Mouse (Mus musculus): Measurements from ENCODE around the gene Actn2. TPM values are rescaled to one million over a fixed set of nuclear protein-coding genes. Genes with fewer than 3 reads are reported as not detected.

Actn2 gene
- polyA plus RNA-seq (2012; rRNA removed) (132 and 141 TPM in 2 replicates), polyA plus RNA-seq (2014; fragmentation: Nextera tagmentation; extraction: Ambion mirVana) (153 and 219 TPM in 2 replicates)

- 1% methylated on average over 25 of the region's 43 CpGs for WGBS
- Histone ChIP-seq H3K9ac (ENCODE audit: low read depth, low read length, severe bottlenecking) (peak within 1 kb of the TSS; percentile 56), H3K4me1 (ENCODE audit: control insufficient read depth, insufficient read depth, low read length) (peaks cover 6% of the 10 kb centered on the region; the same call in 1 of the 2 replicates), H3K27ac (replicated peaks; ENCODE audit: low read depth, low read length) (no peak within 1 kb of the TSS), H3K4me3 (replicated peaks; ENCODE audit: low read length) (peak within 1 kb of the TSS; percentile 36), H3K9me3 (ENCODE audit: control insufficient read depth, low read length) (no peaks in the 10 kb centered on the region), H3K4me2 (replicated peaks; ENCODE audit: low read depth, low read length, severe bottlenecking) (peak within 1 kb of the TSS; percentile 67), H3K36me3 (ENCODE audit: control insufficient read depth, insufficient read depth, low read length) (no peaks in the 10 kb centered on the region), H3K27me3 (ENCODE audit: control insufficient read depth, insufficient read depth, low read length) (no peaks in the 10 kb centered on the region)
- ATAC-seq (ENCODE audit: low FRiP score, low read depth), result peak; percentile 97
- no peak for TF ChIP-seq POLR2A (IDR thresholded peaks at IDR 0.05; ENCODE audit: borderline replicate concordance, extremely low read depth, insufficient read depth, insufficient read length)
- DNase-seq (ENCODE audit: low spot score), result peak; percentile 84
Measured at GRCm38 (mm10) chr13:12340183-12340975, at the start of gene Actn2. Gene Actn2 (minus strand): TSS chr13:12340760.

GRCm38 (mm10) chr13:12386286-12386685 is 45.7 kb upstream of the Actn2 start:
- Histone ChIP-seq H3K36me3 (ENCODE audit: control insufficient read depth, insufficient read depth, low read length) (no peaks in the 10 kb centered on the region), H3K9ac (ENCODE audit: low read depth, low read length, severe bottlenecking) (no peak overlapping the region), H3K9me3 (ENCODE audit: control insufficient read depth, low read length) (no peaks in the 10 kb centered on the region), H3K27ac (replicated peaks; ENCODE audit: low read depth, low read length) (no peak overlapping the region), H3K4me3 (replicated peaks; ENCODE audit: low read length) (no peak overlapping the region), H3K27me3 (ENCODE audit: control insufficient read depth, insufficient read depth, low read length) (no peaks in the 10 kb centered on the region), H3K4me1 (ENCODE audit: control insufficient read depth, insufficient read depth, low read length) (no peaks in the 10 kb centered on the region), H3K4me2 (replicated peaks; ENCODE audit: low read depth, low read length, severe bottlenecking) (no peak overlapping the region)
- ATAC-seq (ENCODE audit: low FRiP score, low read depth) (no peak), DNase-seq (ENCODE audit: low spot score) (peak; percentile 79)
- TF ChIP-seq POLR2A (IDR thresholded peaks at IDR 0.05; ENCODE audit: borderline replicate concordance, extremely low read depth, insufficient read depth, insufficient read length), result no peak

DNA sequence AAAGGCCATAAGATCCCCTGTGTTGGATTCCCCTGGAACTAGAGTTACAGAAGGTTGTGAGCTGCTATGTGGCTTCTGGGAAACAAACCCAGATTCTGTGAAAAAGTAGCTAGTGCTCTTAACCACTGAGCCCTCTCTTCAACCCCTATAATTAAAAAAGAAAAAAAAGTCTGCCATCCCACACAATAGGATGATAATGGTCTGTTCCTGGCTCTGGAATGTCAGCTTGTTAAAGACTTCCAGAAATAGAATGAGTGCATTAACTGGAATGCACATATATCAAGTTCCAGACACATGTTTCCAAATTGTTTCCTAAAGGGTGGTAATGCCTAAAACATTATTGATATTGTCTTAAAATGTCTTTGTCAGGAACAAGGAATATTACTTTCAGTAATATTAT is 44.2 kb upstream of the Actn2 start:
- DNase-seq (ENCODE audit: low spot score) (peak; percentile 30), ATAC-seq (ENCODE audit: low FRiP score, low read depth) (peak; percentile 55; the same call in 1 of the 2 replicates)
- no peak for TF ChIP-seq POLR2A (IDR thresholded peaks at IDR 0.05; ENCODE audit: borderline replicate concordance, extremely low read depth, insufficient read depth, insufficient read length)
- Histone ChIP-seq H3K36me3 (ENCODE audit: control insufficient read depth, insufficient read depth, low read length) (no peaks in the 10 kb centered on the region), H3K27ac (replicated peaks; ENCODE audit: low read depth, low read length) (no peak overlapping the region), H3K4me2 (replicated peaks; ENCODE audit: low read depth, low read length, severe bottlenecking) (no peak overlapping the region), H3K27me3 (ENCODE audit: control insufficient read depth, insufficient read depth, low read length) (no peaks in the 10 kb centered on the region), H3K9ac (ENCODE audit: low read depth, low read length, severe bottlenecking) (no peak overlapping the region), H3K4me1 (ENCODE audit: control insufficient read depth, insufficient read depth, low read length) (no peaks in the 10 kb centered on the region), H3K4me3 (replicated peaks; ENCODE audit: low read length) (no peak overlapping the region), H3K9me3 (ENCODE audit: control insufficient read depth, low read length) (no peaks in the 10 kb centered on the region)

DNA sequence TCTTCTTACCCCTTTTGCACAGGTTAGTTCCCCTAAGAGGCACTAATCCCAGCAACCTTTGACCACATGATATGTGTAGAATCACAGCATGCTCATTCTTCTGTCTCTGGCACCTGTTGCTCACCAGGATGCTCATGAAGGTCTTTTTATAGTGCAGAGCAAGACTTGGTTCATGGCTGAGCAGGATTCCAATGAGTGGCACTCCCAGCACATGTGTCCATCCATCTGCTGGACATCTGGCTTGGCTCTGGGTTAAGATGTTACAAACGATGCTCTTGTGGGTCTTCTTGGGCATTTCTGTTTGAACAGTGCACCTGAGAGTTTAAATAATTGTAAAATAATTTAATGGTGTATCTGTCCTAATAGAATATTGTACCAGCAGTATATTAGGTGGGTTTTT is 36.2 kb upstream of the Actn2 start:
- Histone ChIP-seq H3K27ac (replicated peaks; ENCODE audit: low read depth, low read length) (no peak overlapping the region), H3K4me3 (replicated peaks; ENCODE audit: low read length) (no peak overlapping the region), H3K36me3 (ENCODE audit: control insufficient read depth, insufficient read depth, low read length) (no peaks in the 10 kb centered on the region), H3K4me2 (replicated peaks; ENCODE audit: low read depth, low read length, severe bottlenecking) (no peak overlapping the region), H3K9ac (ENCODE audit: low read depth, low read length, severe bottlenecking) (no peak overlapping the region), H3K27me3 (ENCODE audit: control insufficient read depth, insufficient read depth, low read length) (no peaks in the 10 kb centered on the region), H3K9me3 (ENCODE audit: control insufficient read depth, low read length) (no peaks in the 10 kb centered on the region), H3K4me1 (ENCODE audit: control insufficient read depth, insufficient read depth, low read length) (no peaks in the 10 kb centered on the region)
- WGBS, result 65% methylated on average over 1 of the region's 1 CpGs
- TF ChIP-seq POLR2A (IDR thresholded peaks at IDR 0.05; ENCODE audit: borderline replicate concordance, extremely low read depth, insufficient read depth, insufficient read length), result no peak
- ATAC-seq (ENCODE audit: low FRiP score, low read depth) (no peak), DNase-seq (ENCODE audit: low spot score) (no peak)

DNA sequence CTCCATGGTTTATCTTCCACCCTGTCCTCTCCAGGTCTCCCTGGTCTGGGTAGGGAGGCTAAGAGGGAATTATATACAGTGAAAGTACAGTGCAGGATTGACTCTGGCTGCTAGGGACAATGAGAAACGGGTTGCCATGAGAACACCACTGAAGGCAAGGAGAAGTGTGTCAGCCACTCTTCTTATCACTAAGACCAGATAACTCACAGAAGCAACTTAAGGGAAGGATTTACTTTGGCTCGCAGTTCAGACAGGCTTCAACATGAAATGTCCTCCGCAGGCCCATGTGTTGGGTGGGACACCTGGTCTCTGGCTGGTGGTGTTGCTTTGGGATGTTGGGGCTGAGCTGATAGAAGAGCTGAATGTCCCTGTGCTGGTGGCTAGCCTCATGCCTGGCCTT is 32.2 kb upstream of the Actn2 start:
- no peak overlapping the region for H3K4me2 ChIP-seq (replicated peaks; ENCODE audit: low read depth, low read length, severe bottlenecking)
- DNase-seq (ENCODE audit: low spot score) (no peak), ATAC-seq (ENCODE audit: low FRiP score, low read depth) (no peak)
- WGBS, result 88% methylated on average over 3 of the region's 3 CpGs
- no peak overlapping the region for H3K9ac ChIP-seq (ENCODE audit: low read depth, low read length, severe bottlenecking)
- H3K27me3 ChIP-seq (ENCODE audit: control insufficient read depth, insufficient read depth, low read length), result no peaks in the 10 kb centered on the region
- TF ChIP-seq POLR2A (IDR thresholded peaks at IDR 0.05; ENCODE audit: borderline replicate concordance, extremely low read depth, insufficient read depth, insufficient read length), result no peak
- no peak overlapping the region for H3K27ac ChIP-seq (replicated peaks; ENCODE audit: low read depth, low read length)
- no peaks in the 10 kb centered on the region for H3K4me1 ChIP-seq (ENCODE audit: control insufficient read depth, insufficient read depth, low read length)
- no peaks in the 10 kb centered on the region for H3K9me3 ChIP-seq (ENCODE audit: control insufficient read depth, low read length)
- H3K4me3 ChIP-seq (replicated peaks; ENCODE audit: low read length), result no peak overlapping the region
- H3K36me3 ChIP-seq (ENCODE audit: control insufficient read depth, insufficient read depth, low read length), result no peaks in the 10 kb centered on the region

All from limb, embryonic 14.5 days (tissue).